Mouse (Mus musculus): ENCODE results near the gene Nphp4.

Gene Nphp4

GRCm38 (mm10) chr4:152477466-152478223 is 1.1 kb downstream of the Nphp4 start, which contains the start of gene Kcnab2:
TSS of gene Kcnab2 (minus strand) at chr4:152477871.
- in situ Hi-C loops (cut with MboI, MseI), result loop anchor here (5.0 kb wide), 1 partner anchor 150 kb away; the partner anchor contains the start of gene Rpl22

GRCm38 (mm10) chr4:152478224-152478567 is 1.7 kb downstream of the Nphp4 start:
- in situ Hi-C loops (cut with MboI, MseI), result loop anchor here (5.0 kb wide), 1 partner anchor 151 kb away; the partner anchor contains the start of gene Rpl22

GRCm38 (mm10) chr4:152480426-152480825 is 3.9 kb downstream of the Nphp4 start:
- in situ Hi-C loops (cut with MboI, MseI), result no loop called here

GRCm38 (mm10) chr4:152488046-152488445 is 11.5 kb downstream of the Nphp4 start:
- in situ Hi-C loops (cut with MboI, MseI), result no loop called here

DNA sequence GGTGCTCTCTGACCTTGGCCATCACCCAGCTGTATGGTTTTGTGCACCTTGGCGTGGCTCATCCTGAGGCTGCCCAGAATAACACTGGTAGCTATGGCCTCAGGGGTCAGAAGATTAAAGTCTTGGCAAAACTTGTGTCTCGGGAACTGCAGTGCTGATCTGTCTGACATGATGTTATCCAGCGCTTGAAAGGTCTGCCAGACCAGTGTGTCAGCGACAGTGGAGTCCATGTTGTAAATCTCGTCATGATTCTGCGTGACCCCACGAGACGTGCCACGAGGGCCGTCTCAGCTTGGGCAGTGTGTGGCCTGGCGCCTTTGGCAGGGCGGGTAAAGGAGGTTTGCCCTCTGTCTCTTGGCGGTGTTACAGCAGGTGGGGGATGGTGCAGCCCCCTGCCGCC is 13.8 kb downstream of the Nphp4 start:
- in situ Hi-C loops (cut with MboI, MseI), result no loop called here

- in situ Hi-C loops (cut with MboI, MseI), result no loop called here
Measured at GRCm38 (mm10) chr4:152491250-152491899, 14.9 kb downstream of the Nphp4 start.

- in situ Hi-C loops (cut with MboI, MseI), result no loop called here
Measured at GRCm38 (mm10) chr4:152494360-152494879, 17.9 kb downstream of the Nphp4 start.

GRCm38 (mm10) chr4:152512221-152512925 is 35.9 kb downstream of the Nphp4 start:
- in situ Hi-C loops (cut with MboI, MseI), result no loop called here

DNA sequence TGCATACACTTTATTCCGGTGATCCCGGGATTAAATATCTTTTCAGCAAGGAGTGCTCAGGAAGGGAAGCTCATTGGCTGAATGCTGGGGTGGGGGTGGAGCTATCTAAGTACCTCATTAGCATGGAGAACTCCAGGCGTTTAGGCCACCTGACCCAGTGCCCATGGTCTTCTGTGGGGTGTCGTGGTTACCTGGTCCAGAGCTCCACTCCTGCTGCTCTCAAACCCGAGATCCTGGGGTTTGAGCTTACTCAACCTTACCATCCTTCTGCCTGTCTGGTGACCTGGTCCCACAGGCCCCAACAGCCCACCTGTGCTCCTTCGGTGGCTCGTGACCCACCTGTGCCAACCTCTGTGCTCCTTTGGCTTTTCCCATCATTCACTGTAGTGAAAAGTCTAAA is 38.4 kb downstream of the Nphp4 start:
- in situ Hi-C loops (cut with MboI, MseI), result no loop called here

DNA sequence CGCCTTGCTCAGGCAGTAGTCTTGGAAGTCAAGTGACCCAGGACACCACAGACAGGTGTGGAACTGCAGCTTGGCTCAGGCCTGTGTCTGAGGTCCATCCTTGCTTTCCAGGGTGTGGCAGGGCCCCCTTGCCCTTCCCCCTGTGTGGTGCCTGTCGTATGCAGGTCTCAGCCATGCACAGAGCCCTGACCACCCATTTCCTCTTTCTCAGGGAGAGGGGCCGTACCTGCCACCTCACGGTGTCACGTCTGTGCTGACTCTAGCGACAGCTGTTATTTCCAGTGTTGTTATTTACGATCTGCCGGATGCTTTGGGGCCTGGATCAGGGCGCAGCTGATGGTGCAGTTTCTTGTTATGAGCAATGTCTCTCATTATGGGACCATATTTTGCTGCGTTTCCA is 42.6 kb downstream of the Nphp4 start:
- in situ Hi-C loops (cut with MboI, MseI), result no loop called here

GRCm38 (mm10) chr4:152520083-152520482 is 43.6 kb downstream of the Nphp4 start:
- in situ Hi-C loops (cut with MboI, MseI), result no loop called here

GRCm38 (mm10) chr4:152532872-152533271 is 56.4 kb downstream of the Nphp4 start:
- in situ Hi-C loops (cut with MboI, MseI), result no loop called here

DNA sequence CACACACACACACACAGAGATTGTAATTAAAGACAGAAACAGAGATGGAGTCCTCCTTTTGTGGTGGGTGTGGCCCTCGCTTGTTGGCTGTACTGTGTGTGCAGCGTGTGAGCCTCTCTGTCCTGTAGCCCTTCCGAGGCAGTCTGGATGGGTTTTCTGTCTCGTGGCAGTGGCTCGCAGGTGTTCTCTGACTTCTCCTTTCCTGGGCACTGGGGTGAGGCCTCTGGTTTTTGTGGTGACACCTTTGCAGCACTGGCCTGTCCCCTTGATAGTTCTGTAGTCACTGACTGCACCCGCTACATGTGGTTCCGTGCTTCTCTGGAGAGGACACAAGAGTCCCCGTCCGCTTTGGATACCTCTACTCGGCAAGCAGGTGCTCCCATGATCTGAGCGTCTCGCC is 63.2 kb downstream of the Nphp4 start:
- in situ Hi-C loops (cut with MboI, MseI), result no loop called here

DNA sequence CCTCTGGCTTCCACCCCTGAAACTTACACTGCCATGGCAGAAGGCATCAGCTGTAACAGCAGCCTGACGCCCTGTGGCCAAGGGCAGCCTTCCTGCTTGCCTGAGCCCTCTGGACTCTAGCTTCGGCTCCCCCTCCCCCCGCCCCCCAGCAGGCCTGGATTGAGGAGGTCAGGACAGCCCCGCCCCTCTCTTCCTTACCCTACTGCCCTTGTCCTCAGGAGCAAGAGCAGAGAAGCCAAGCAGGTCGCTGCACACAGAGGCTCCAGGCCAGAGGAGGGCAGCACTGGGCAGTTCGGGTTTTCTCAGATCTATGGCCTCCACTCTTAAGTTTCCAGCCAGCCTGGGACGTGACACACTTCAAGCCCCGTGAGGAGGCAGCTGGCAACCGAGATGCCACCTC is 64.7 kb downstream of the Nphp4 start:
- in situ Hi-C loops (cut with MboI, MseI), result no loop called here

DNA sequence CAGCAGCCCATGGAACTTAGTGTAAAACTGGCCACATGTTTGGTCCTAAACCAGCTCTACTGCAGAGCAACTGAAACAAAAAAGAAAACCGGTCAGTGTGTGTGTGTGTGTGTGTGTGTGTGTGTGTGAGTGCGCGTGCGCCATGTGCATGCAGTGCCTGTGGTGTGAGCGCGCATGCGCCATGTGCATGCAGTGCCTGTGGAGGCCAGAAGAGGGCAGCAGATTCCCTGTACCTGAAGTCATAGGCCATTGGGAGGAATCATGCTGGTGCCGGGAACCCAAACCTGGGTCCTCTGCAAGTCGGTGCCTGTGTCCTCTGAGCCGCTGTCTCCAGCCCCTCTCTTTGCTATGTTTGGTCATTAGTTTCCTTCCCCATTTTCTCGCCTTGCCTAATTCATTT is 65.9 kb downstream of the Nphp4 start:
- in situ Hi-C loops (cut with MboI, MseI), result no loop called here

GRCm38 (mm10) chr4:152546481-152546880 is 70.0 kb downstream of the Nphp4 start:
- in situ Hi-C loops (cut with MboI, MseI), result no loop called here

DNA sequence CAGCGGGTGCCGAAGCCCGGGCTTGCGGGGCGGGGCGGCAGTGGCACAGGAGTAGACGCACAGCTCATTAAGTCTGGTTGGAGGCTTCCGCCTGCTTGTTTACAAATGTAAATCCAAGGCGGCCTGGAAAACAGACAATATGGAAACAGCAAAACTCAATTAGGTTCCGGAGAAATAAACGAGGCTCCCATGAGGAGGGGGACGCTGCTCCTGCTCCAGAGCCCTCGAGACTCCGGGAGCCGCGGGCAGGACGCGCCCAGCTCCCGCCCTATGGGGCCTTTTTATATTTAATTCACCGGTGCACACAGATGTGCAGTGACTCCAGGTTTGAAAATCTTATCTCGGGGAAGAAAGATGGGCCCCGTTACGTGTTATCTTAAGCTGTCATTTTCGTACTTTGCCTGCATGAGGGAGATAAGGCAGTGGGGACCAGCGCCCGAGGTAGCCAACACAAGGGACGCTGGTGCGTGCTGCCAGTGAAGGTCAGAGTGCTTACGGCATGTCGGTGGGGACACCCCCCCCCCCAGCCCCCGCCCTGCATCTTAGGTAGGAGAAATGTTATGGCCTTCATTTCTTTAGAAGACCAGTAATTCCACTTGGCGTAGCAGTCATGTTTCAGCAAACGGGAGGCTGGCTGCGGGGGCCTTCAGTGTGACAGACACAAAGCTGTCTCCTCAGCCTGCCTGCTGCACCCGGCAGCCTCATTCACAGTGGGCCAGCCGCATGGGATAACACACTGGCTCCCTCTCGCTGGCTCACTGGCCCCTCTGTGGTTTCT is 71.6 kb downstream of the Nphp4 start:
- in situ Hi-C loops (cut with MboI, MseI), result no loop called here

DNA sequence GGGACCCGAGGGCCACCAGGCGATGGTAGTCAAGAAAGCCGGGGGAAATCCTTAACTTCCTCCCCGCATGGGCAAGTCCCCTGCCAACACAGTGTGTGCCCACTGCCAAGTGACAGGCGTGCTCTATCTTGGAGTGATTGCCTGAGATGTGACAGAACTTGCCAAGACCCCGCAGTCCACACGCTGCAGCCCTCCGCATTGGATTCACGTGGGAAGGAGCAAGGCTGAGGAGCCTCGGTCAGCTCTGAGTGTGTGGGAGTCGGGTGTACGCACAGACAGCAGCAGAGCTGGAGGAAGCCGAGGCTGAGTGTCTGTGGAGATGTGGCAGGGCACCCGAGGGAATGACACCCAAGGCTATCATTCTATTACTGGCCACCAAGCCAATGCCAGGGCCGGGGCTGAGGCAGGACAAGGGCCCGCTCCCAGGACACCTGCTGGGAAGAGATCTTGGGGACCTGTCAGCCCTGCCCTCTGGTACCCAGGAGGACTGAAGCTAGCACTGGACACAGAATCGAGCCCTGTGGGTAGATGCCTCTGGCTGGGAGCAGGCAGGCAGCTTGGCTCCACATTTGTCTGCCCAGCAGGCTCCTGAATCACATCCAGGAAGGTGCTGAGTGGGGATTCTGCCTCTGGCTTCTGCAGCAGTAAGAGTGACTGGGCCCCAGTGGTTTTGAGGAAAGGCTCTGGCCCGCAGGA is 73.1 kb downstream of the Nphp4 start:
- in situ Hi-C loops (cut with MboI, MseI), result no loop called here

GRCm38 (mm10) chr4:152550203-152550549 is 73.7 kb downstream of the Nphp4 start:
- in situ Hi-C loops (cut with MboI, MseI), result no loop called here

GRCm38 (mm10) chr4:152553582-152554285 is 77.2 kb downstream of the Nphp4 start:
- in situ Hi-C loops (cut with MboI, MseI), result no loop called here
